Mouse (Mus musculus): Measurements from ENCODE around the gene Artn.

GRCm38 (mm10) chr4:117918762-117919161 lies 10.8 kb downstream of the Artn start:
- no peak for TF ChIP-seq CTCF (IDR thresholded peaks at IDR 0.05; ENCODE audit: low read depth)
- TF ChIP-seq EP300 (IDR thresholded peaks at IDR 0.05; ENCODE audit: low read depth): no peak

Measured in heart, postnatal 0 days (tissue).